Mouse (Mus musculus): Measurements from ENCODE around the gene Il1rl1. TPM values are rescaled to one million over a fixed set of nuclear protein-coding genes. Genes with fewer than 3 reads are reported as not detected.

Il1rl1 gene
- polyA plus RNA-seq, 1 experiment from 2014 or later, result 0.24 TPM

- H3K9ac ChIP-seq (replicated peaks), result no peak overlapping the region
- H3K27me3 ChIP-seq, result no peaks in the 10 kb centered on the region
- H3K36me3 ChIP-seq, result no peaks in the 10 kb centered on the region
- ATAC-seq (ENCODE audit: insufficient number of reproducible peaks, insufficient read depth, low FRiP score, low TSS enrichment, low read depth), result no peak
- H3K4me1 ChIP-seq (replicated peaks), result no peaks in the 10 kb centered on the region
- H3K4me2 ChIP-seq, result no peak overlapping the region
- no peak overlapping the region for H3K4me3 ChIP-seq (replicated peaks)
- 80% methylated on average over 1 of the region's 1 CpGs for WGBS
- no peak overlapping the region for H3K27ac ChIP-seq
- H3K9me3 ChIP-seq, result no peaks in the 10 kb centered on the region
Observed at GRCm38 (mm10) chr1:40413039-40413438, 16.3 kb upstream of the Il1rl1 start.

DNA sequence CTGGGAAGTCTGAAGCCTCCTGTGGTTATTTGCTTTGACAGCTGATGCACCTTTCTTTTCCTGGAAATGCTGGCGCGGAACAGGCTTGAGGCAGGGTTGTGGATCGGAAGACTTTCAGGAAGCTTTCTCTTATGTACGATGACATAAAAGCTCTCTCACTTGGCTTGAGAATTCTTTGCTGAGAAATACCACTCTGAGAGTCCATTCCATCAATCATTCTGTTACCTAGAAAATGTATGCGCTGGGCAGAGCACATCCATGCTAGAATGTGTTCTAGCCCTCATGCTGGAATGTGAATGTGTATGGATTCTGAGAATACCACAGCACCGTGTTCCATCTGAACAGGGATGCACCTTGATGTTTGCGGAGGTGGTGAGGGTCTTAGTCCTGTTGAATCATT is 15.1 kb upstream of the Il1rl1 start:
- Histone ChIP-seq H3K27me3 (no peaks in the 10 kb centered on the region), H3K4me3 (replicated peaks) (no peak overlapping the region), H3K9ac (replicated peaks) (no peak overlapping the region), H3K36me3 (no peaks in the 10 kb centered on the region), H3K4me1 (replicated peaks) (no peaks in the 10 kb centered on the region), H3K9me3 (no peaks in the 10 kb centered on the region), H3K4me2 (no peak overlapping the region), H3K27ac (no peak overlapping the region)
- no peak for ATAC-seq (ENCODE audit: insufficient number of reproducible peaks, insufficient read depth, low FRiP score, low TSS enrichment, low read depth)
- 90% methylated on average over 7 of the region's 7 CpGs for WGBS

- WGBS, result 77% methylated on average over 7 of the region's 7 CpGs
- no peak overlapping the region for H3K9ac ChIP-seq (replicated peaks)
- H3K9me3 ChIP-seq, result no peaks in the 10 kb centered on the region
- H3K27me3 ChIP-seq, result no peaks in the 10 kb centered on the region
- no peak overlapping the region for H3K4me2 ChIP-seq
- H3K36me3 ChIP-seq, result no peaks in the 10 kb centered on the region
- no peaks in the 10 kb centered on the region for H3K4me1 ChIP-seq (replicated peaks)
- no peak overlapping the region for H3K4me3 ChIP-seq (replicated peaks)
- ATAC-seq (ENCODE audit: insufficient number of reproducible peaks, insufficient read depth, low FRiP score, low TSS enrichment, low read depth), result no peak
- H3K27ac ChIP-seq, result no peak overlapping the region
Observed at GRCm38 (mm10) chr1:40414863-40415656, 14.3 kb upstream of the Il1rl1 start.

GRCm38 (mm10) chr1:40417034-40417433 is 12.3 kb upstream of the Il1rl1 start:
- Histone ChIP-seq H3K27me3 (no peaks in the 10 kb centered on the region), H3K36me3 (no peaks in the 10 kb centered on the region), H3K4me1 (replicated peaks) (no peaks in the 10 kb centered on the region), H3K9me3 (no peaks in the 10 kb centered on the region), H3K27ac (no peak overlapping the region), H3K9ac (replicated peaks) (no peak overlapping the region), H3K4me2 (no peak overlapping the region), H3K4me3 (replicated peaks) (no peak overlapping the region)
- WGBS, result 90% methylated on average over 2 of the region's 2 CpGs
- ATAC-seq (ENCODE audit: insufficient number of reproducible peaks, insufficient read depth, low FRiP score, low TSS enrichment, low read depth), result no peak

GRCm38 (mm10) chr1:40418512-40418911 is 10.9 kb upstream of the Il1rl1 start:
- no peak overlapping the region for H3K4me3 ChIP-seq (replicated peaks)
- no peaks in the 10 kb centered on the region for H3K36me3 ChIP-seq
- WGBS, result 85% methylated on average over 5 of the region's 5 CpGs
- no peaks in the 10 kb centered on the region for H3K27me3 ChIP-seq
- no peak overlapping the region for H3K4me2 ChIP-seq
- H3K9ac ChIP-seq (replicated peaks), result no peak overlapping the region
- no peaks in the 10 kb centered on the region for H3K4me1 ChIP-seq (replicated peaks)
- no peak overlapping the region for H3K27ac ChIP-seq
- ATAC-seq (ENCODE audit: insufficient number of reproducible peaks, insufficient read depth, low FRiP score, low TSS enrichment, low read depth), result no peak
- no peaks in the 10 kb centered on the region for H3K9me3 ChIP-seq

- no peaks in the 10 kb centered on the region for H3K36me3 ChIP-seq
- no peak overlapping the region for H3K9ac ChIP-seq (replicated peaks)
- no peak overlapping the region for H3K4me2 ChIP-seq
- 83% methylated on average over 6 of the region's 6 CpGs for WGBS
- no peaks in the 10 kb centered on the region for H3K4me1 ChIP-seq (replicated peaks)
- no peaks in the 10 kb centered on the region for H3K9me3 ChIP-seq
- no peak for ATAC-seq (ENCODE audit: insufficient number of reproducible peaks, insufficient read depth, low FRiP score, low TSS enrichment, low read depth)
- H3K27me3 ChIP-seq, result no peaks in the 10 kb centered on the region
- no peak overlapping the region for H3K4me3 ChIP-seq (replicated peaks)
- no peak overlapping the region for H3K27ac ChIP-seq
Observed at GRCm38 (mm10) chr1:40423892-40424291, 5.5 kb upstream of the Il1rl1 start.

- Histone ChIP-seq H3K36me3 (no peaks in the 10 kb centered on the region), H3K27me3 (no peaks in the 10 kb centered on the region), H3K4me2 (no peak overlapping the region), H3K4me3 (replicated peaks) (no peak overlapping the region), H3K4me1 (replicated peaks) (no peaks in the 10 kb centered on the region), H3K9ac (replicated peaks) (no peak overlapping the region), H3K9me3 (no peaks in the 10 kb centered on the region), H3K27ac (no peak overlapping the region)
- no peak for ATAC-seq (ENCODE audit: insufficient number of reproducible peaks, insufficient read depth, low FRiP score, low TSS enrichment, low read depth)
- 87% methylated on average over 9 of the region's 9 CpGs for WGBS
Observed at GRCm38 (mm10) chr1:40427270-40427669, 2.1 kb upstream of the Il1rl1 start.

DNA sequence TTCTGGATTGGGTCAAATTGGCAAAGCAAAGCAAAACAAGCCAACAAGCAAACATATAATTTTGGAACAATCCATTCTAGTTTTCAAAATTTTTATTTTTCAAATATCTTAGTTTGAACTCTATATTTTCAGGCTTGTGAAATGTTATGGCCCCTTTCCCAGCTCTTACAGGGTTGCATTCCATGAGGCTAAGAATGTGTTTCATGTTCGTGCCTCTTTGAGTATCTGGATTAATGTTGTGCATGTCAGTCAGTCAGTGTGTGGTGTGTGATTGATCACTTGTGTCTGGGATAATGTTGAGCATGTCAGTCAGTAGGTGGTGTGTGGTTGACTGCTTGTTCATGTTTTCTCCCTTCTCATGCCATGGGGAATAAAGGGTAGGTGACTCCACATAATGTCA is 1.5 kb upstream of the Il1rl1 start:
- H3K4me2 ChIP-seq, result no peak overlapping the region
- H3K9ac ChIP-seq (replicated peaks), result no peak overlapping the region
- no peaks in the 10 kb centered on the region for H3K36me3 ChIP-seq
- H3K9me3 ChIP-seq, result no peaks in the 10 kb centered on the region
- no peak overlapping the region for H3K4me3 ChIP-seq (replicated peaks)
- no peak overlapping the region for H3K27ac ChIP-seq
- H3K27me3 ChIP-seq, result no peaks in the 10 kb centered on the region
- WGBS, result 82% methylated on average over 1 of the region's 1 CpGs
- H3K4me1 ChIP-seq (replicated peaks), result no peaks in the 10 kb centered on the region
- ATAC-seq (ENCODE audit: insufficient number of reproducible peaks, insufficient read depth, low FRiP score, low TSS enrichment, low read depth), result no peak

DNA sequence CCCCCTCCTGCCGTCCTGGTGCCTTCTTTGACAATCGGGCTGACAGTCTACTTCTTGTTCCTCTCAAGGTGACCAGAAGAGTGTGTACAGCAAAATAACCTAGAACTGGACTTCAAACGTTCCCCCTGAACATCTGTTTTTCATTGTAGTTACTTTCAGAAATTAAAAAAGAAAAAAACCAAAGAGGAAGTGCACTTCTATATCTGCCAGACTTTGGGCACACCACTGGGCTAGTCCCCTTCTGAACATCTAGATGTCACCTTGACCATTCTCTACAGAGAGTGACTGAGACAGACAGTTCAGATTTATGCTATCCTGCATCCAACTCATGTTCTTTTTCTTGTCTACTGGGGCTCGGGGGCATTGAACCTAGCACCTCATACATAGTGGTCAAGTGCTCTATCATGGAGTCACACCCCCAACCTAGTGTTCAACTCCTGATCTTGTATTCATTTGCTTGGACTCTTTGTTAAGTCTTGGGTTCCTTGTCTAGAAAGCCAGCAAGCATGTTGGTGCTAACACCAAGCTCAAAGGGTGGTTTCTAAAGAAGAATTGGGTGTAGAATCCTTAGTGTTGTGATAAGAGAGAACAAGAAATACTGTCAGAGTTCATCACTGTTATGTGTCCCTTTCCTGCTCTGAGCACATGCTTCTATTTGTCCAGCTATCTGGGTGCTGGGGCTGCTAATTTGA is 919 bp downstream of the Il1rl1 start:
- no peaks in the 10 kb centered on the region for H3K27me3 ChIP-seq

DNA sequence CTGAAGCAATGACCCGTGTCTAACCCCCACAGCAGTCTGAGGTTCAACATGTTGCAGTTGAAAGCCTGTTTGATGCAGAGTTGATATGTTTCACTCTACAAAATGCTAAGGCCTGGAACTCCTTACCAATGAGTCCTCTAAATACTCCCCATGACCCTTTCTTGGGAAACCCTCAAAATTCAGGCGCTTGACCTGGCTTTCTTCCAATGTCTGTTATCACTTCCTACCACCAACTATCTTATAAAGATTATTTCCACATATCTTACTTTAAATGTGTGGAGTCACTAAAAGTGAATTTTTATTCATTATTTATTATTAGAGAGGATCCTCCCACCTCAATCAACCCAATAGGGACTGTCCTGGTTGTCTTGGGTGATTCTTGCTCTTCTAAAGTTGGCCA is 2.8 kb downstream of the Il1rl1 start:
- no peaks in the 10 kb centered on the region for H3K36me3 ChIP-seq
- no peak overlapping the region for H3K4me3 ChIP-seq (replicated peaks)
- no peaks in the 10 kb centered on the region for H3K27me3 ChIP-seq
- H3K4me2 ChIP-seq, result no peak overlapping the region
- WGBS, result 93% methylated on average over 2 of the region's 2 CpGs
- no peak overlapping the region for H3K9ac ChIP-seq (replicated peaks)
- ATAC-seq (ENCODE audit: insufficient number of reproducible peaks, insufficient read depth, low FRiP score, low TSS enrichment, low read depth), result no peak
- H3K4me1 ChIP-seq (replicated peaks), result peaks cover 6% of the 10 kb centered on the region
- no peak overlapping the region for H3K27ac ChIP-seq
- H3K9me3 ChIP-seq, result no peaks in the 10 kb centered on the region

More for the DNA sequence above, 919 bp downstream of the Il1rl1 start:
- ATAC-seq (ENCODE audit: insufficient number of reproducible peaks, insufficient read depth, low FRiP score, low TSS enrichment, low read depth), result no peak
- no peak overlapping the region for H3K9ac ChIP-seq (replicated peaks)
- no peaks in the 10 kb centered on the region for H3K36me3 ChIP-seq
- no peak overlapping the region for H3K4me3 ChIP-seq (replicated peaks)
- H3K4me2 ChIP-seq, result no peak overlapping the region
- WGBS, result 58% methylated on average over 4 of the region's 4 CpGs
- no peaks in the 10 kb centered on the region for H3K9me3 ChIP-seq
- no peak overlapping the region for H3K27ac ChIP-seq
- no peaks in the 10 kb centered on the region for H3K4me1 ChIP-seq (replicated peaks)

- Histone ChIP-seq H3K27me3 (no peaks in the 10 kb centered on the region), H3K9ac (replicated peaks) (no peak overlapping the region), H3K4me3 (replicated peaks) (no peak overlapping the region), H3K36me3 (no peaks in the 10 kb centered on the region), H3K4me2 (no peak overlapping the region), H3K27ac (no peak overlapping the region), H3K4me1 (replicated peaks) (peaks cover 6% of the 10 kb centered on the region), H3K9me3 (no peaks in the 10 kb centered on the region)
- WGBS, result 24% methylated on average over 3 of the region's 3 CpGs
- no peak for ATAC-seq (ENCODE audit: insufficient number of reproducible peaks, insufficient read depth, low FRiP score, low TSS enrichment, low read depth)
Observed at GRCm38 (mm10) chr1:40435936-40436335, 6.6 kb downstream of the Il1rl1 start.

Data from limb, embryonic 12.5 days (tissue).